Mouse (Mus musculus) CH12.LX (cell line): ENCODE data around the gene Mettl6. TPM values are rescaled to one million over a fixed set of nuclear protein-coding genes. Genes with fewer than 3 reads are reported as not detected.

Experiments
- DNase-seq: peaks from one replicate; pipeline ENCODE4 v3.0.0-alpha.2; 2013; ENCODE audit errors: extremely low read depth
- H3K27ac ChIP-seq: 2 replicates; pipeline ENCODE4 v1.5.1; 2012; ENCODE audit warnings: low read depth, mild to moderate bottlenecking, control low read depth, moderate library complexity; ENCODE audit not compliant: insufficient read depth
- H3K27me3 ChIP-seq: replicated peaks from 2 replicates; pipeline ENCODE3; 2012; ENCODE audit warnings: inconsistent platforms
- H3K36me3 ChIP-seq, 2 experiments: replicated peaks in 1 of 2; 2 replicates each; pipeline versions ENCODE3 to v1.6.1; 2012; ENCODE audit warnings: inconsistent platforms in 1 of 2, low read length in 1 of 2, mild to moderate bottlenecking in 1 of 2, mixed read lengths in 1 of 2, moderate library complexity in 1 of 2; ENCODE audit not compliant: control insufficient read depth in 1 of 2, insufficient read depth in 1 of 2
- H3K4me1 ChIP-seq, 2 experiments: 2 replicates each; pipeline ENCODE4 v1.6.1; 2012; ENCODE audit warnings: inconsistent platforms in 1 of 2, moderate library complexity in 1 of 2; ENCODE audit not compliant: insufficient read depth in 2 of 2, control insufficient read depth in 1 of 2
- H3K4me2 ChIP-seq: 2 replicates; pipeline ENCODE4 v1.6.1; 2012; ENCODE audit warnings: low read depth, mild to moderate bottlenecking, control low read depth; ENCODE audit not compliant: poor library complexity, insufficient read depth, severe bottlenecking
- H3K4me3 ChIP-seq, 3 experiments: fragments of 150-350 bp in 1 of 3; sonication (generic) in 1 of 3; replicated peaks in 1 of 3; 2 replicates each; pipeline versions ENCODE3 to v1.5.1; 2011 to 2012; ENCODE audit warnings: low read depth in 2 of 3, low read length in 2 of 3, mild to moderate bottlenecking in 2 of 3, moderate library complexity in 2 of 3, control low read depth in 1 of 3, improper control_type of control experiment in 1 of 3, inconsistent platforms in 1 of 3, mixed read lengths in 1 of 3; ENCODE audit not compliant: poor library complexity in 1 of 3
- H3K79me2 ChIP-seq: replicated peaks from 2 replicates; pipeline ENCODE4 v1.6.1; 2012; ENCODE audit warnings: mild to moderate bottlenecking, moderate library complexity; ENCODE audit not compliant: control insufficient read depth, poor library complexity, insufficient read depth, severe bottlenecking; ENCODE audit errors: extremely low read depth
- H3K9ac ChIP-seq: 2 replicates; pipeline ENCODE4 v1.6.1; 2012; ENCODE audit warnings: low read depth, mild to moderate bottlenecking, control low read depth, moderate library complexity; ENCODE audit not compliant: insufficient read depth
- H3K9me3 ChIP-seq: replicated peaks from 2 replicates; pipeline ENCODE3; 2012; ENCODE audit warnings: low read length, inconsistent platforms, mixed read lengths
- BHLHE40 ChIP-seq: IDR thresholded peaks from 2 replicates; pipeline ENCODE4 v1.6.1; 2011; ENCODE audit warnings: mild to moderate bottlenecking, low read depth, low read length, improper control_type of control experiment
- CTCF ChIP-seq, 2 experiments: IDR thresholded peaks in 1 of 2; conservative IDR thresholded peaks in 1 of 2; 2 replicates each; pipeline ENCODE4 v1.5.1; 2011 to 2012; ENCODE audit warnings: low read depth in 2 of 2, low read length in 2 of 2, improper control_type of control experiment in 1 of 2, inconsistent platforms in 1 of 2, mild to moderate bottlenecking in 1 of 2, moderate library complexity in 1 of 2
- E2F4 ChIP-seq: IDR thresholded peaks from 2 replicates; pipeline ENCODE4 v1.6.1; 2011; ENCODE audit warnings: low read depth, low read length, improper control_type of control experiment; ENCODE audit not compliant: insufficient replicate concordance
- ELF1 ChIP-seq: IDR thresholded peaks from 2 replicates; pipeline ENCODE4 v1.6.1; 2014; ENCODE audit warnings: low read depth, mild to moderate bottlenecking, inconsistent platforms, low read length, improper control_type of control experiment
- ETS1 ChIP-seq: conservative IDR thresholded peaks from 2 replicates; pipeline ENCODE4 v1.6.1; 2012; ENCODE audit warnings: low read depth, mild to moderate bottlenecking, inconsistent platforms, low read length, improper control_type of control experiment, moderate library complexity
- GABPA ChIP-seq: IDR thresholded peaks from 2 replicates; pipeline ENCODE4 v1.6.1; 2012; ENCODE audit warnings: low read depth, low read length, improper control_type of control experiment, inconsistent platforms; ENCODE audit not compliant: insufficient replicate concordance
- HCFC1 ChIP-seq: IDR thresholded peaks from 2 replicates; pipeline ENCODE4 v1.6.1; 2012; ENCODE audit warnings: low read depth, mild to moderate bottlenecking, inconsistent platforms, low read length, improper control_type of control experiment
- IRF4 ChIP-seq: IDR thresholded peaks from 2 replicates; pipeline ENCODE4 v1.6.1; 2014; ENCODE audit warnings: low read depth, mild to moderate bottlenecking, inconsistent platforms, low read length, improper control_type of control experiment
- JUN ChIP-seq: IDR thresholded peaks from 2 replicates; pipeline ENCODE4 v1.6.1; 2011; ENCODE audit warnings: low read depth, mild to moderate bottlenecking, low read length, improper control_type of control experiment, moderate library complexity; ENCODE audit not compliant: insufficient read depth
- JUND ChIP-seq: conservative IDR thresholded peaks from 2 replicates; pipeline ENCODE4 v1.6.1; 2011; ENCODE audit warnings: low read depth, low read length, improper control_type of control experiment
- MAFK ChIP-seq: IDR thresholded peaks from 2 replicates; pipeline ENCODE4 v1.6.1; 2011; ENCODE audit warnings: low read length, improper control_type of control experiment; ENCODE audit not compliant: insufficient replicate concordance
- MAX ChIP-seq: IDR thresholded peaks from 2 replicates; pipeline ENCODE4 v1.6.1; 2011; ENCODE audit warnings: low read length, improper control_type of control experiment
- MAZ ChIP-seq: IDR thresholded peaks from 2 replicates; pipeline ENCODE4 v1.6.1; 2012; ENCODE audit warnings: low read depth, mild to moderate bottlenecking, inconsistent platforms, low read length, improper control_type of control experiment, moderate library complexity
- MYC ChIP-seq: IDR thresholded peaks from 2 replicates; pipeline ENCODE4 v1.6.1; 2011; ENCODE audit warnings: low read depth, mild to moderate bottlenecking, improper control_type of control experiment, low read length
- NELFE ChIP-seq: IDR thresholded peaks from 2 replicates; pipeline ENCODE4 v1.6.1; 2011; ENCODE audit warnings: low read depth, low read length, improper control_type of control experiment
- NRF1 ChIP-seq: IDR thresholded peaks from 2 replicates; pipeline ENCODE4 v1.6.1; 2014; ENCODE audit warnings: low read depth, mild to moderate bottlenecking, inconsistent platforms, low read length, improper control_type of control experiment, moderate library complexity
- PAX5 ChIP-seq: IDR thresholded peaks from 2 replicates; pipeline ENCODE4 v1.6.1; 2012; ENCODE audit warnings: low read length, inconsistent platforms, mixed read lengths
- POLR2AphosphoS2 ChIP-seq: IDR thresholded peaks from 2 replicates; pipeline ENCODE4 v1.6.1; 2011; ENCODE audit warnings: low read depth, low read length, improper control_type of control experiment
- RAD21 ChIP-seq: IDR thresholded peaks from 2 replicates; pipeline ENCODE4 v1.6.1; 2011; ENCODE audit warnings: low read depth, mild to moderate bottlenecking, low read length, improper control_type of control experiment, moderate library complexity
- RCOR1 ChIP-seq: conservative IDR thresholded peaks from 2 replicates; pipeline ENCODE4 v1.6.1; 2012; ENCODE audit warnings: low read depth, mild to moderate bottlenecking, inconsistent platforms, low read length, improper control_type of control experiment
- SMC3 ChIP-seq: IDR thresholded peaks from 2 replicates; pipeline ENCODE4 v1.6.1; 2011; ENCODE audit warnings: low read depth, low read length, improper control_type of control experiment
- UBTF ChIP-seq: IDR thresholded peaks from 2 replicates; pipeline ENCODE4 v1.6.1; 2012; ENCODE audit warnings: low read depth, mild to moderate bottlenecking, inconsistent platforms, low read length, improper control_type of control experiment, moderate library complexity
- USF1 ChIP-seq: IDR thresholded peaks from 2 replicates; pipeline ENCODE4 v1.6.1; 2014; ENCODE audit warnings: low read depth, mild to moderate bottlenecking, inconsistent platforms, low read length, improper control_type of control experiment
- USF2 ChIP-seq: conservative IDR thresholded peaks from 2 replicates; pipeline ENCODE4 v1.6.1; 2011; ENCODE audit warnings: low read depth, low read length, improper control_type of control experiment
- ZC3H11A ChIP-seq: IDR thresholded peaks from 2 replicates; pipeline ENCODE4 v1.6.1; 2012; ENCODE audit warnings: low read depth, mild to moderate bottlenecking, inconsistent platforms, low read length, improper control_type of control experiment
- ZKSCAN1 ChIP-seq: IDR thresholded peaks from 2 replicates; pipeline ENCODE4 v1.6.1; 2012; ENCODE audit warnings: low read depth, inconsistent platforms, low read length, improper control_type of control experiment, borderline replicate concordance
- ZNF384 ChIP-seq: IDR thresholded peaks from 2 replicates; pipeline ENCODE4 v1.6.1; 2012; ENCODE audit warnings: low read depth, low read length, improper control_type of control experiment, inconsistent platforms
- dilution Hi-C: fragments of 300-500 bp; cut with MboI; formaldehyde crosslinking; loops from 2 replicates; pipeline ENCODE4 v1.14.3; 2020; ENCODE audit warnings: low sequenced_read_pairs; ENCODE audit not compliant: extremely low pct_unique_long_range_greater_than_20kb, extremely low pct_ligation_motif_present
- in situ Hi-C: fragments of 300-500 bp; cut with MboI; formaldehyde crosslinking; loops from 3 replicates; pipeline ENCODE4 v1.14.3; 2019; ENCODE audit warnings: low sequenced_read_pairs, low pct_ligation_motif_present, low pct_unique_long_range_greater_than_20kb, mixed read lengths
- polyA plus RNA-seq: library from polyadenylated mRNA; unstranded; fragments of >175 nt; gene quantifications from 2 replicates; pipeline ENCODE4 v1.2.1, GENCODE M21; 2012; ENCODE audit warnings: low read depth; ENCODE audit not compliant: insufficient read length
- total RNA-seq, 2 experiments: library from RNA; depleted of rRNA; stranded (reverse); fragments of 300-350 nt in 1 of 2; fragments of >200 nt in 1 of 2; gene quantifications; 2 replicates each; pipeline ENCODE4 v1.2.3; 2012 to 2014

The Mettl6 gene
- total and polyA plus RNA-seq, 3 experiments: 38.2 to 122 (median 69.8) TPM

GRCm38 (mm10) chr14:31469711-31470110 is 25.1 kb downstream of the Mettl6 start:
- in situ Hi-C loops: no loop called here

DNA sequence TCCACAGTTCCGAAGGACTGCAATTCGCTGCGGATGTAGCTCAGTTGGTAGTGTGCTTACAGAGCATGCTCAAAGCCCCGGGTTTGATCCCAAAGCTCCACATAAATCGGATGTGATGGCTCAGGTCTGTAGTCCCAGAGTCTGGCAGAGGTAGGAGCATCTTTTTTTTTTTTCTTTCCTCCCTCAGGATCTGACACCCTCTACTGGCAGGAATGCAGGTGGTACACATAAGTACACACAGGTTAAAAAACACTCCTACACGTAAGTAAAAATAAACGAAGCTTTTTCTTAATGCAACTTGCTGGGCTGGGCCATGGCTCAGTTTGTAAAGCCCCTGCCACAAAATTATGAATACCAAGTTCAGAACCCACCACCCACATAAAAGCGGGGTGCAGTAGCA is 30.7 kb downstream of the Mettl6 start:
- H3K9me3 ChIP-seq: peaks cover 3% of the 10 kb centered on the region
- no peak for DNase-seq
- dilution Hi-C loops: loop anchor here (25.0 kb wide), 1 partner anchor 102 kb away; no protein-coding TSS in a partner anchor
- TF ChIP-seq IRF4: no peak
- TF ChIP-seq CTCF (conservative IDR thresholded peaks at IDR 0.05 in 1 of 2, IDR thresholded peaks at IDR 0.05 in 1 of 2; ENCODE audit: low read depth in 2 of 2, low read length in 2 of 2): peak; percentile 26 to 68; a peak in 2 of 4 replicates
- TF ChIP-seq ZC3H11A: 0 out of 2 replicates have a peak, but pooled peaks have one; percentile 2
- peak; percentile 62 for TF ChIP-seq RAD21
- peak; percentile 94 for TF ChIP-seq ZNF384
- TF ChIP-seq ETS1: no peak
- TF ChIP-seq SMC3: peak; percentile 64
- TF ChIP-seq MAX: no peak
- no peak for TF ChIP-seq MYC
- H3K27me3 ChIP-seq: no peaks in the 10 kb centered on the region
- H3K4me1 ChIP-seq: peaks cover 0 to 15% of the 10 kb centered on the region in 2 experiments; a peak in 2 of 4 replicates
- H3K4me2 ChIP-seq: no peak overlapping the region
- no peaks in the 10 kb centered on the region for H3K79me2 ChIP-seq
- no peaks in the 10 kb centered on the region for H3K36me3 ChIP-seq
- H3K27ac ChIP-seq: no peak overlapping the region
- H3K4me3 ChIP-seq: no peak overlapping the region
- in situ Hi-C loops: loop anchor here (5.0 kb wide), 2 partner anchors 77 to 192 kb away; no protein-coding TSS in a partner anchor
- no peak overlapping the region for H3K9ac ChIP-seq

More at GRCm38 (mm10) chr14:31469711-31470110, 25.1 kb downstream of the Mettl6 start:
- dilution Hi-C loops: loop anchor here (25.0 kb wide), 1 partner anchor 107 kb away; no protein-coding TSS in a partner anchor
- Histone ChIP-seq H3K9me3 (peaks cover 3% of the 10 kb centered on the region), H3K4me2 (no peak overlapping the region), H3K4me1 (no peaks in the 10 kb centered on the region), H3K9ac (no peak overlapping the region), H3K79me2 (no peaks in the 10 kb centered on the region), H3K36me3 (peaks cover 0 to 8% of the 10 kb centered on the region in 2 experiments)
- TF ChIP-seq UBTF: no peak
- TF ChIP-seq USF1: no peak
- no peak for TF ChIP-seq NELFE
- TF ChIP-seq ZKSCAN1: no peak
- no peak for TF ChIP-seq JUN
- TF ChIP-seq ETS1: no peak
- TF ChIP-seq ZNF384: no peak
- TF ChIP-seq RAD21: peak; percentile 52
- TF ChIP-seq RCOR1: no peak
- no peak for TF ChIP-seq E2F4
- no peak for TF ChIP-seq BHLHE40
- TF ChIP-seq IRF4: no peak
- no peak for TF ChIP-seq JUND
- TF ChIP-seq ZC3H11A: no peak
- TF ChIP-seq GABPA: no peak
- no peak for TF ChIP-seq POLR2AphosphoS2
- TF ChIP-seq HCFC1: no peak
- TF ChIP-seq PAX5: no peak
- no peak for TF ChIP-seq MAFK
- peak in 1 of 2 experiments; percentile 58; a peak in 2 of 4 replicates for TF ChIP-seq CTCF (conservative IDR thresholded peaks at IDR 0.05 in 1 of 2, IDR thresholded peaks at IDR 0.05 in 1 of 2; ENCODE audit: low read depth in 2 of 2, low read length in 2 of 2)
- TF ChIP-seq SMC3: peak; percentile 46
- TF ChIP-seq MAZ: no peak
- TF ChIP-seq NRF1: no peak
- TF ChIP-seq USF2: no peak
- no peak for TF ChIP-seq ELF1
- TF ChIP-seq, all 38 proteins: peak for 3
- no peak overlapping the region for H3K4me3 ChIP-seq
- no peaks in the 10 kb centered on the region for H3K27me3 ChIP-seq
- no peak overlapping the region for H3K27ac ChIP-seq
- DNase-seq: peak; percentile 29
